Mouse (Mus musculus): ENCODE results near the gene Gadl1. TPM values are rescaled to one million over a fixed set of nuclear protein-coding genes. Genes with fewer than 3 reads are reported as not detected.

Gadl1 gene
- total and polyA plus RNA-seq, 2 experiments from 2014 or later: 0.21 to 0.44 TPM

DNA sequence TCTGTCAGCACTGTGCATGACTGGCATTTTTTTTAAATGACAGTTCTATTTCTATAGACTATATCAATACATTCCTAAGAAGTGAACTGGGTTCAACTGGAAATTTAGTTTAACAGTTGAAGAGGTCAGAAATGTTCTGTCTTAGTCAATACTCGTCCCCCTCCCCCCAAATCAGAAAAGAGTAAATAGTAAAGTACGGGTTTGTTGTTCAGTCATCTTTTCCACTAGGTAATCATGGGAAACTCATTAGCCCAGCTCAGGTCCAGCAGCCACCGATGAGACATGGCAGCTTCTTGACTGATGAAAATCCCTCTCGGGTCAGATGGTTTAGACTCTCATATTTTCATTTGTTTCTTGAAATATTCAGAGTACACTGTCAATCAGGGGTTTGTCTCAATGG, 166.9 kb downstream of the Gadl1 start:
- no peak for DNase-seq (ENCODE audit: low spot score)
- no peak overlapping the region for H3K4me2 ChIP-seq (ENCODE audit: low read depth, low read length, poor library complexity, severe bottlenecking)
- TF ChIP-seq CTCF (IDR thresholded peaks at IDR 0.05): no peak
- H3K4me3 ChIP-seq (ENCODE audit: low read depth, low read length): no peak overlapping the region
- H3K4me1 ChIP-seq (ENCODE audit: insufficient read depth, low read length): no peaks in the 10 kb centered on the region
- H3K9me3 ChIP-seq (ENCODE audit: low read length): no peaks in the 10 kb centered on the region
- no peak for ATAC-seq (ENCODE audit: low FRiP score)
- no peaks in the 10 kb centered on the region for H3K36me3 ChIP-seq (ENCODE audit: insufficient read depth, low read length)
- WGBS: 84% methylated on average over 4 of the region's 4 CpGs
- no peak overlapping the region for H3K9ac ChIP-seq (replicated peaks; ENCODE audit: low read length, poor library complexity, severe bottlenecking)
- H3K27ac ChIP-seq (ENCODE audit: low read depth, low read length): no peak overlapping the region
- no peaks in the 10 kb centered on the region for H3K27me3 ChIP-seq (ENCODE audit: insufficient read depth, low read length)

DNA sequence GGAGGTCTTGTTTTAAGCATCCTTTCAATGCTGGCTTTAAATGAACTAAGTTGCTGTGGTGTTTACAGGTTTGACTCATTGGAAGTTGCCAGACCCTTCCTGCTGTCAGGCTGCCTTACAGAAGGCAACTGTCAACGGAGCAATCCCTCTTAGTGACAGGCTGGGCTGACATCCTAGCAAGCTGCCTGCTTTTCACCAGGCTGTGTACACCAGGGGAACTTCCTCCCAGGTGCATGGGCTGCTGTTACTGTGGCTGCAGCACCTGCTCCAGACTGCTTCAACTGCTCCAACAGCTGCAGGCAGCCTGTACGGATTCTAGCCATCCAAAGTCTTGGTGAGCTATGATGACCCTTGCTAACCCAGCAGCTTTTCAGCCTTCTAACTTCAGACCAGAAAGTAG, 167.7 kb downstream of the Gadl1 start:
- WGBS: 78% methylated on average over 2 of the region's 2 CpGs
- no peaks in the 10 kb centered on the region for H3K4me1 ChIP-seq (ENCODE audit: insufficient read depth, low read length)
- no peak overlapping the region for H3K9ac ChIP-seq (replicated peaks; ENCODE audit: low read length, poor library complexity, severe bottlenecking)
- no peaks in the 10 kb centered on the region for H3K27me3 ChIP-seq (ENCODE audit: insufficient read depth, low read length)
- H3K4me3 ChIP-seq (ENCODE audit: low read depth, low read length): no peak overlapping the region
- no peak for TF ChIP-seq CTCF (IDR thresholded peaks at IDR 0.05)
- H3K4me2 ChIP-seq (ENCODE audit: low read depth, low read length, poor library complexity, severe bottlenecking): no peak overlapping the region
- ATAC-seq (ENCODE audit: low FRiP score) (no peak), DNase-seq (ENCODE audit: low spot score) (no peak)
- H3K27ac ChIP-seq (ENCODE audit: low read depth, low read length): no peak overlapping the region
- H3K36me3 ChIP-seq (ENCODE audit: insufficient read depth, low read length): no peaks in the 10 kb centered on the region
- no peaks in the 10 kb centered on the region for H3K9me3 ChIP-seq (ENCODE audit: low read length)

DNA sequence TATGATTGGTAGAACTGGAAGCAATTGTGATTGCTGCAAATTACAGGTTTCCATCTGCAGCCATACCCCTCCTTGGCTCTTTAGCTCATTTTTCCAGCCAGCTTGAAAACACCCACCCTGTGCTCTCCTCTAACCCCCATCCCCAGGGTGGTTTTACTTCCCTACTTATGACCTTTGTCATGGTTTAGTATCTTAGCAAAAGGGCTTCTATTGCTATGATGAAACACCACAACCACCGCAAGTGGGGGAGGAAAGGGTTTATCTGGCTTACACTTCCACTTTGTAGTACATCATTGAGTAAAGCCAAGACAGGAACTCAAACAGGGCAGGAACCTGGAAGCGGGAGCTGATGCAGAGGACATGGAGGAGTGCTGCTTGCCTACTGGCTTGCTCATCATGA, 168.2 kb downstream of the Gadl1 start:
- Histone ChIP-seq H3K27me3 (ENCODE audit: insufficient read depth, low read length) (no peaks in the 10 kb centered on the region), H3K4me2 (ENCODE audit: low read depth, low read length, poor library complexity, severe bottlenecking) (no peak overlapping the region), H3K9me3 (ENCODE audit: low read length) (no peaks in the 10 kb centered on the region), H3K36me3 (ENCODE audit: insufficient read depth, low read length) (no peaks in the 10 kb centered on the region), H3K9ac (replicated peaks; ENCODE audit: low read length, poor library complexity, severe bottlenecking) (no peak overlapping the region), H3K4me3 (ENCODE audit: low read depth, low read length) (no peak overlapping the region), H3K4me1 (ENCODE audit: insufficient read depth, low read length) (no peaks in the 10 kb centered on the region), H3K27ac (ENCODE audit: low read depth, low read length) (no peak overlapping the region)
- TF ChIP-seq CTCF (IDR thresholded peaks at IDR 0.05): no peak
- 97% methylated on average over 2 of the region's 2 CpGs for WGBS
- DNase-seq (ENCODE audit: low spot score) (no peak), ATAC-seq (ENCODE audit: low FRiP score) (no peak)

GRCm38 (mm10) chr9:116081781-116082180, 172.5 kb downstream of the Gadl1 start:
- no peak overlapping the region for H3K4me2 ChIP-seq (ENCODE audit: low read depth, low read length, poor library complexity, severe bottlenecking)
- no peak overlapping the region for H3K4me3 ChIP-seq (ENCODE audit: low read depth, low read length)
- H3K9ac ChIP-seq (replicated peaks; ENCODE audit: low read length, poor library complexity, severe bottlenecking): no peak overlapping the region
- 81% methylated on average over 4 of the region's 4 CpGs for WGBS
- DNase-seq (ENCODE audit: low spot score) (no peak), ATAC-seq (ENCODE audit: low FRiP score) (no peak)
- no peaks in the 10 kb centered on the region for H3K27me3 ChIP-seq (ENCODE audit: insufficient read depth, low read length)
- no peaks in the 10 kb centered on the region for H3K9me3 ChIP-seq (ENCODE audit: low read length)
- no peaks in the 10 kb centered on the region for H3K4me1 ChIP-seq (ENCODE audit: insufficient read depth, low read length)
- no peaks in the 10 kb centered on the region for H3K36me3 ChIP-seq (ENCODE audit: insufficient read depth, low read length)
- TF ChIP-seq CTCF (IDR thresholded peaks at IDR 0.05): no peak
- no peak overlapping the region for H3K27ac ChIP-seq (ENCODE audit: low read depth, low read length)

DNA sequence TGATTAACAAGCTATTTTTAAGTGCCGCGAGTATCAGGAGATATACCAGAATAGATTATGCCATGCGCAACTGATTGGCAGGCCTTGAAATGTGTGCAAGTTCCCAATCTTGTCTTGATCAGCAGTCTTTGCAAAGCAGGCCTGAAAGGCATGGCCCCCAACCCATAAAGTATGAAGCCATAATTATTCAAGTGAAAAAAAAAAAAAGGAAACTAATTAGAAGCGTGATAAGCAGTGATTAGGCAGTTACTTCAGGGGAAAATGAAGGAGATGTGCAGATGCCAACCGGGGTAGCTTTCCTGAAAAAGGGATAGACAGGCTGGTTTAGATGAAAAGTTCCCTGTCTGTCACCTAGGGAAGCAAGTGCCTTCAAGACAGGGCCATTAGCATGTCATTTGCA, 174.0 kb downstream of the Gadl1 start:
- WGBS: 65% methylated on average over 5 of the region's 5 CpGs
- no peak overlapping the region for H3K9ac ChIP-seq (replicated peaks; ENCODE audit: low read length, poor library complexity, severe bottlenecking)
- no peaks in the 10 kb centered on the region for H3K36me3 ChIP-seq (ENCODE audit: insufficient read depth, low read length)
- H3K9me3 ChIP-seq (ENCODE audit: low read length): no peaks in the 10 kb centered on the region
- no peak overlapping the region for H3K4me2 ChIP-seq (ENCODE audit: low read depth, low read length, poor library complexity, severe bottlenecking)
- ATAC-seq (ENCODE audit: low FRiP score) (no peak), DNase-seq (ENCODE audit: low spot score) (peak; percentile 36)
- H3K4me3 ChIP-seq (ENCODE audit: low read depth, low read length): no peak overlapping the region
- H3K27ac ChIP-seq (ENCODE audit: low read depth, low read length): no peak overlapping the region
- TF ChIP-seq CTCF (IDR thresholded peaks at IDR 0.05): no peak
- no peaks in the 10 kb centered on the region for H3K27me3 ChIP-seq (ENCODE audit: insufficient read depth, low read length)
- no peaks in the 10 kb centered on the region for H3K4me1 ChIP-seq (ENCODE audit: insufficient read depth, low read length)

GRCm38 (mm10) chr9:116083726-116084323, 174.6 kb downstream of the Gadl1 start:
- Histone ChIP-seq H3K36me3 (ENCODE audit: insufficient read depth, low read length) (no peaks in the 10 kb centered on the region), H3K4me2 (ENCODE audit: low read depth, low read length, poor library complexity, severe bottlenecking) (no peak overlapping the region), H3K27me3 (ENCODE audit: insufficient read depth, low read length) (no peaks in the 10 kb centered on the region), H3K27ac (ENCODE audit: low read depth, low read length) (no peak overlapping the region), H3K4me3 (ENCODE audit: low read depth, low read length) (no peak overlapping the region), H3K4me1 (ENCODE audit: insufficient read depth, low read length) (no peaks in the 10 kb centered on the region), H3K9ac (replicated peaks; ENCODE audit: low read length, poor library complexity, severe bottlenecking) (no peak overlapping the region), H3K9me3 (ENCODE audit: low read length) (no peaks in the 10 kb centered on the region)
- no peak for TF ChIP-seq CTCF (IDR thresholded peaks at IDR 0.05)
- DNase-seq (ENCODE audit: low spot score) (no peak), ATAC-seq (ENCODE audit: low FRiP score) (no peak)
- 89% methylated on average over 8 of the region's 8 CpGs for WGBS

All from midbrain, postnatal 0 days (tissue).